Mouse (Mus musculus) ES-CJ7 (cell line): Measurements from ENCODE around the gene Cdk19.
"Not testable (repeated sequence)": the region's sequence is repeated elsewhere in the genome, so short reads cannot be mapped to it uniquely, and the experiment has no call there.

ENCODE experiments used
- DNase-seq: peaks from one replicate; pipeline ENCODE4 v3.0.0; 2011; ENCODE audit warnings: low read depth, low spot score

The Cdk19 gene

DNA sequence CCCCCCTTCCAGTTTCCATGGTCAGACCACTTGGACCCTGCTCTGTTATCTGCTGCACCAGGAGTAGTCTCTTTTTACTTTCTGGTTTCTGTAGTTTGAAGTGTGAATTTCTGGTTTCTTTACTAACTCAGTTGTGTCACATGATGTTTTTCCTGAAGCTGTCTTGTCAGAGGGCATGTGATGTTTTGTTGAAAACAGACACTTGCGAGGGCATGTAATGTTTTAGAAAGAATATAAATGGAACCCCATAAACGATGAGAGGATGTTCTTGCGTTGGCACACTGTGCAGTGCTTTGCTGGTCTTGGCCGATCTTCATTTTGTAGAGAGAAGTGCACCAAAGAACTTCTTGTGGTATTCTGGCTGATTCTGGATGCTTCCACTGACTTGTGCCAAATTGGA lies 46.8 kb downstream of the Cdk19 start:
- DNase-seq: no peak

DNA sequence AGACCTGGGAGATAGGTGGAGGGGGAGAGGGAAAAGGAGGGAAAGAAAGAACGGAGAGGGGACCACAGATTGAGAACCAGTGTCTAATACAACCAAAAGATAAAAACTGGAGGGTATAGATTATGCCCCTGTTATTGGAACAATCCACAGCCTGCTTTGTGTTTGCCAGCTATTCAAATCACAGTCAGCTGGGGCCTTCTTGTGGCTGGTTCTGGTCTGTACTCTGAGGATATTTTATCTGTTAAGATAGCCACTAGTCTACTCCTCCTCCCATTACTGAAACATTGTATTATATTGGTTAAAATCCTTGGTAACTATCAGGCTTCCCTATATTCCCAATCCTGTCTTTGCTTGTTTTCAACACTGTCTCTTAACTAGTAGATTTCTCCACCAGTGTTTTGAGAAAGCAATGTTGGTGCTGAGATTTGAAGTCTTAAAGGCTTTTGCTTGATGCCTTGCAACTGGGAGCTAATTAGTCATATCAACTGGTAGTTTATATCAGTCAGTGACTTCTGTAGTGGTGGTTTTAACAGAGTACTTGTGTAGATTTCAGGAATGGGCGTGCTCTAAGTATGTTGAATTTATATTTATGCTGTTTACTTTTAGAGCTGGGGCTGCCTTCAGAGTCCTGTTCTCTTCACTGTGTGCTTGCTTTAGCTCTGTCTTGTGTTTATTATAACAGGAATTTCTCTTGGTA lies 54.2 kb downstream of the Cdk19 start:
- no peak for DNase-seq

DNA sequence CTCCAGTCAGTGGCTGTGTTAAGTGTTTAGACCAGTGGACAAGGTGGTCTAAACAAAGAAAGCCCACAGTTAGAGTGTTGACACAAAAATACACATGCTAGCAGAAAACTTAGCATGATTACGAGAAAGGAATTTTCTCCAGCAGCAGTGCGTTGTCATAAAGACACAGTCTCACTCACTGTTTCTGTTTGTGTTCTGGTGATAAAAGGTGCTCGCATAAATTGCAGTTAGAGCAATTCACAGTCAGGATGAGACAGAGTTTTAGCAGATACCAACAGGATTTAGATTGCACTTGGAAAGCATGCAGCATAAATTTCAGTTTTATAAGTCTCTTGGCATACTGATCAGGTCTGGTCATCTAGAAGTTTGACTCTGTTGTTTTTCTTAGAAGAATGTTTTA lies 59.5 kb downstream of the Cdk19 start:
- DNase-seq: no peak

DNA sequence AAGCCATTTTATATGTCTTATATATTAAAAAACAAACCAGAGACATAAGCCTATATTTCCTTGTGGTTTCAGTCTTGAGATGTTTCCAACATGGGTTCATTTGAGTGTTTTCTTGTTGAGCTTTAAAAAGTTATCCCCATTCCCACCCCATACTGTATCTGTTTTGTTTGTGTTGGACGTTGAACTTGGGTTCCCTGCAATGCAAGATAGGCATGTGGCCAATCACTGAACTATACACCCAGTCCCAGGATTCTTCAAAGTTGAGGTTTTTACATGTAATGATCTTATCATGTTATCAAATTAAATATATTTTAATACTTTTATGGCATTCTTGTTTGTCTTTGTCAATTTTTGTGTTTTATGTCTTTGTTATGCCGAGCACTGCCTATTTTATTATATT lies 60.0 kb downstream of the Cdk19 start:
- no peak for DNase-seq

DNA sequence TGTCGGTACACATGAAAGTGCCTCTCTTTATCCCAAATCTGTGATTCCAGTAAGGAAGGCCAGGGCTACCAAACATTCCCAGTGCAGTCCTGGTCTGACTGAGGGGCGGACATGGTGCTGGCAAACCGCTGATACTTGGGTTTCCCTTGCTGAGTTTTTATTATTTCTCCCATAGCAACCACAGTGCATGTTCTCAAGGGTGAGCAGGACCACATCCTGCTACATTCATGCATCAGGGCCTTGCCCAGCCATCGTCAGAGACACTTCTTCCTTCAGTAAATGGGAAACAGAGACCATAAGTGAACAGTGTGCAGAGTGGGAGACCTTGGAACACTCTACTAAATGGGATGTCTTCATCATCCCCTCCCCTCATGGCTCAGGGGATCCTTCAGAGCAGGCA lies 60.9 kb downstream of the Cdk19 start:
- DNase-seq: no peak

DNA sequence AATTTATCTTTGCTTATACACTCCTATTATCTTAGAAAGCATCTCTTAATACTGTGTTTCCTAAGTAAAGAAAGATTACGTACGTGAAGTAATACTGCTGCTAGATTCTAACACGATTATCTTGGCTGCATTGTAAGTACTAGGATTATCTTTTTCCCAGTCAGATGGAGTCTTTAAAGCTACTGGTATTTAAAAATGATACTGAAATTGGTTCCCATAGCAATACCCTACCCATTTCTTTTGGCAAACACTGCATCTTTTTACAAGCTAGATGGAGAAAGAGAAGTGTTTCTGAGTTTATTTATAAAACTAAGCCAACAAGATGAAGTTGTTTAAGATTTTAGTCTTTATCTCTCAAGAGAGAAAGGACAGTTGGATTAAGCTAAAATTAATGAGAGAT lies 67.3 kb downstream of the Cdk19 start:
- DNase-seq: no peak

DNA sequence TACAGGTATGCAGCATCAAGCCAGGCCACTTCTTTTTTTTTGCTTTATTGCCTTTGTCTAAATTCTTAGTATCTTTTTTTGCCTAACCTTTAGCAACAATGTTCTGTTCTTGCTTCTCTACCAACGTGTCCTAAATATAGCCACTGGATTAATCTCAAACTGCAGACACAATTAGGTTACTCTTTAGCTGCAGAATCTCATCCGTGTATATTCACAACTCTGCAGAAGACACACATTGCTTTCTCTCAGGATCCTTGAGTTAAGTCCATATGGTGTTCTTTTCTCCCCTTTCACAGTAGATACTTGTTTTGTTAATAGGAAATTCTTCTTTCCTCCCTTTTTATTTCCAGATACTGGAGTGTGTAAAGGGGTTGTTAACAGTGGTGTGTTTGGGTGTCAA lies 70.0 kb downstream of the Cdk19 start:
- DNase-seq: no peak

DNA sequence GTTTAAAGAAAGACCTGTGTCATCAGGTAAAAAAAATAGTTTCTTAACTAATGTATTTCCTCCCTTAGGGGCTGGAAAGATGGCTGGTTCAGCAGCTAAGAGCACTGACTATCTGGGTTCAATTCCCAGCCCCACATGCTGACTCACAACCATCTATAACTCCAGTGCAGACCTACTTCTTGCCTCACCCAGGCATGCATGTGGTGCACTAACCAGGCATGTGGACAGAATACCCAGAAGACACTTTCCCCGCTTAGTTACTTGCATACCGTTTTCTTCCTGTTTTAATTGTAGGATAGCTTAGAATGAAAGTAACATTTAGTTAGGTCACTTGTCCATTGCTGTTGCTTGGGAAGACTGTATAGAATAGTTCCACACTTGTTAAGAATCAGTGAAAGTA lies 72.0 kb downstream of the Cdk19 start:
- no peak for DNase-seq

DNA sequence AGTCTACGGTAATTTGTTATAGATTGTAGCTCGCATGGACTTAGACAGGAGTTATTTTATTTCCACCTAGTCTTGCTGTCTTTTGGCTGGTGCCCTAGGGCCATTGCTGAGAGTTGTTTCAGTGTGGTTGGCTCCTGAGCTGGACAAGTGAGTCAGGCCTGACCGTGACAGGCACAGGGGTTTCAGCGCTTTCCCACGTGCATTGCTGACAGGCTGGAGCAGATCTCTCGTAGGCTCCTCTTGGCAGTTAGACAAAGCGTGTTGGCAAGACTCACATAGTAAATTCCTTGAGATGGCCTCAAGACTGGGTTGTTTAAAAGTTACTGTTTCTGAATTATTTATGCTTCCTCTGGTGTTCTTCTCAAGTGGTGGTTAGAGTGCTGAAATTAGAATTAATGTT lies 77.6 kb downstream of the Cdk19 start:
- no peak for DNase-seq

DNA sequence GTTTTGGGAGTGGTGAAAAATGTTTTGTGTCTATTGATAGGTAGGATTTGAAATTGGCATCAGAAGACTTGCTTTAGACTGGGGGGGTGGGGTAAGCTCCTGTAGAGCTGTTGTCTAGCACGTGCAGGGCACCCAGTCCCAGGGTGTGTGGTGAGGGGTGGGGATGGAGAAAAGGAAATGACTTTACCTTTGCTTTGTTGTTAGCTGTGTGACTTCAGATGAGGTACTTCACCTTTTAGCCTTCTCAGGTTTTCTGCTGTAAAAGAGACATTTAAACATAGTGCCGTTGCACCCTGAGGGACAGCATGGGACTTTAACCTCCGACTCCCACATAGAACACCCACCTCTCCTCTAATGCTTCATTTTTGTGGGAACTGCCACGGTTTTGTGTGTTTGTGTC lies 80.5 kb downstream of the Cdk19 start:
- DNase-seq: no peak

DNA sequence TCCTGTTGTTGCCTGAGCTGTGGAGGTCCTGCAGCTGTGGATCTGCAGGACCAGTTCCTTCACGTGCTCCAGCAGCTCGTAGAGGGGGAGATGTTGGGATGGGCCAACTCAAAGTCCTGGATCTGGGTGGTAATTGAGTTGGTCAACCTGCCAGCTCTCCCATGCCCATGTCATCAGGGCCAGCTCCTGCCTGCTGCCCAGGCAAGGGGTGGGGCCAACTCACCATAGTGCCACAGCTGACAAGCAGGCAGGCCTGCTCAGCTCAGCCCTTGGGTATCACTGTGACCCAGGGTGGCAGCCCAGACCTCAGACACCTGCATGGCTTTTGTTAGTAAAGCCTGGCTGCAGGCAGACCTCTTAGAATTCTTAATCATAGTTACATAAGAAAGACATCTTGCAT lies 81.3 kb downstream of the Cdk19 start:
- no peak for DNase-seq

DNA sequence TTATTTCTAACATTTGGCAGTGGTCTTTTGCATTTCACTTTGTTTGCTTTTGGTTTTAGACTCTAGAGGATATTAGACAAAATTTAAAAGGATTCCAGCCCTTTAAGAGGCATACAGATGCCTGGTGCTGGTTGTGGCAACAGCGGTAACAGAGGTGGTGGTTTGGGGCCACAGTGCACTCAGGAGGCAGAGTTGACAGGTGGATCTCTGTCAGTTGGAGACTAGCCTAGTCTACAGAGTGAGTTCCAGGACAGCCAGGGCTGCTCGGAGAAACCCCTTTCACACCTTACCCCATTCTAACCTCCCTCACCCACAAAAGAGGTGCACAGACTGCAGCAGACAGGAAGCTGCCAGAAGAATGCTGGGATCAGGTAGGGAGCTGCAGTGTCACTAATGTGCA lies 82.4 kb downstream of the Cdk19 start:
- DNase-seq: no peak

DNA sequence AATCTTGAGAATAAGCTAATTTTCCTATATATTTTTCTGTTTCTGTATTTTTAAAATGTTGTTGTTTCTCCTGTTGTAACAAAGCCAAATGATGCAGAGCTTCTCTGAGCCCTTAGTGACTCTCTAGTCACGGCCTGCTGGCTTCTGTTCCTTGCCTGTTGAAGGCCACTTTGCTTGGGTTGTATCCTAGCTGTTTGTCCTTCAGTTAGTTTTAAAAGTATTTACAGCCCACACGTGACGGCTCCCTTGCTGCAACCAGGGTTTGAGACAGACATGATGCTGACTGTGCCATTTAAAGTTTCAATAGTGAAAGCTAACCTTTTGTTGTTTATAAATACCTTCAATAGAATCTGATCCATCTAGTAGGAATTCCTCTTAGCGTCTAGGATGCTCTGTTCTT lies 83.3 kb downstream of the Cdk19 start:
- DNase-seq: no peak

DNA sequence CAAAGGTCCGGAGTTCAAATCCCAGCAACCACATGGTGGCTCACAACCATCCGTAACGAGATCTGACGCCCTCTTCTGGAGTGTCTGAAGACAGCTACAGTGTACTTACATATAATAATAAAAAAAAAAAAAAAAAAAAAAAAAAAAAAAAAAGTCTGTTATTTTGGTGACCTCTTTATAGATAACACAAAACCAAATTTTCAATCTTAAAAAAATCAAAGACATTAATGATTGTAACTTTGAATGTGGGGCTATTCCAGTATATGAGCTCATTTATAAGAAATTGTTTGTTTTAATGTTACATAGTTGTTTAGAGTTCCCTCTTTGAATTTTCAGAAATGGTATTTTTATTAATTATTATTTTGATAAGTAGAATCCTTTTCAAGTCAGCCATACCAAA lies 85.1 kb downstream of the Cdk19 start:
- DNase-seq: not testable (repeated sequence)

DNA sequence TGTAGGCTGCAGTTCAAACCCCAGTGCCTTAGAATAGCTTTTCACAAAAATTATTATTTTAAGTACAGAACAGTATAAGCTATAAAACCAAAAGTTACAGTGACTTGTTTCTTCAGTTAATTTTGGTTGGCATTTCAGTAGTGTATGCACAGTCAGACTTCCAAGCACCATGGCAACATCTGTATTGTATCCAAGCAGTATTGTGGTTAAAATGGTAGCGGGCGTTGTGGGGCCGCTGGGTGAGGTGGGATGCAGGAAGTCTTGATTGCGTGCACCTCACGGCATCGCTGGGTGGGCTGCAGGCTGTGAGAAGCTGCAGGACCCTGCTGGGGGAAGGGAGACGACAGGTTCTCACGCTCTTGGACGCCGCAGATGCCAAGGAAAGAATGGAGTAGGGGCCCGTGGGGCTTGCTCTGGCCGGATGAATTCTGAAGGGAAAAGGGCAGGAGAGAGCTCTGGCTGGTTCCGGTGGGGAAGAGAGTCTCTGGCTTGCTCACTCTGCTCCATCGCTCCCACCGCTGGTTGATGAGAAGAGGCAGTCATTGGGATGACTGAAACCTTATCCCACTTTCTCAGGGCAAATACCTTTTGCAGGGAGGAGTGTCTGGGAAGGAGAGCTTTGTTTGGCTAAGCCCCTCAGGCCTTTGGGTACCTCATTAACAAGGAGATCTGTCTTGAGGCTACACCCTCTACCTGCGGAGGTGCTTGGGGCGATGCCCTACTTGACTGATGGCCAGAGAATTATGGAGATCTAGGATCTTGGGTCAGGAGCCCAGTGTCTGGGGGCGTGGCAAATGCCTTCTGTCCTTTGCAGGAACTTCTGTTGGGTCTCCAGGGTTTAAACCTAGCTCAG lies 86.1 kb downstream of the Cdk19 start:
- DNase-seq: peak; percentile 88

DNA sequence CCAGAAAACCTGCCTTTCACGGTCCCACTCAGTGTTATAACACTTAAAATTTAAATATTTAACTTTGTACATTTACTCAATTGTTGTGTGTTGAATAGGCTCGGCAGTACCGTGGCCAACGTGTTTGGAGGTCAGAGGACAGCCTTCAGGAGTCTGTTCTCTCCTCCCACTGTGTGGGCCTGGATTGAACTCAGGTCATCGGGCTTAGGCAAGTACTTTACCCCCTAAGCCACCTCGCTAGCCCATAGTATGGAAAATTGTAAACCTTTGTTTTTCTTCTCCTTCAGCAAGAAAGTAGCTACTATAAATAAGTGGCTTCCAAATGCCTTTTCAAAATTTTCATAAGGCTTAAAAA lies 86.7 kb downstream of the Cdk19 start:
- DNase-seq: no peak

DNA sequence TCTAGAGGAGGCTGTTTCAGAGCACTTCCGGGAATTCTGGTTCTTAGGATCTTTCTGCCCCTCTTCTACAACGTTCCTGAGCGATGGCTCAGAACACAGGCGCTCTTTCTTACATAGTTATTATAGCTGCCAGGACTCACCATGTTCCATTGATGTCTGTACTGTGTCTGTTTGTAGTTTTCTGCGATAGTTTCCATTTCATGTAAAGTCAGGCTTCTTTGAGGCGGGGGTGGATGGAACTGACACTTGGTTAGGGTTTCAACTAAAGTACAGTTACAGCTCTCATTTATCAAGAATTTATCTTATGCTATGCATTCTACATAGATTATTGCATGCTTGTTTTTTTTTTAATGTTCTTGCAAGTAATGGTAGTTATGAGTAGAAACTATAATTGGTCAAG lies 89.3 kb downstream of the Cdk19 start:
- no peak for DNase-seq

DNA sequence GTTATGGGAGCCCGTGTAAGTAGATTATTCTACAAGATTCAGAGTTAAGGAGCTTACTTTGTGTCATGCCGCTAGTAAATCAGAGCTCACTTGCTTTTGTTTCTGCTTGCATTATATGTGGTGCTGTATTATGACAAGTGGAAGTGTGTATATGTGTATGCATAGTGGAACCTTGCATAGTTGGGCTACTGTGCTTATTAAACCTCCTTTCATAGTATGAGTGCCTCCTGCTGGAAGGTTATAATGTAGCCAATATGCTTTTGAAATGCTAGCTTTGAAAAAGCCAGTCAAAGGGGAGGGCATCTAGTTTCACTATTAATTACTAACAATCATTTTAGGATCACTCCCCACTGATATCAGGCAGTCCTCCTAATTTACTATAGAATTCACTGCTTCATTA lies 89.7 kb downstream of the Cdk19 start:
- DNase-seq: no peak

DNA sequence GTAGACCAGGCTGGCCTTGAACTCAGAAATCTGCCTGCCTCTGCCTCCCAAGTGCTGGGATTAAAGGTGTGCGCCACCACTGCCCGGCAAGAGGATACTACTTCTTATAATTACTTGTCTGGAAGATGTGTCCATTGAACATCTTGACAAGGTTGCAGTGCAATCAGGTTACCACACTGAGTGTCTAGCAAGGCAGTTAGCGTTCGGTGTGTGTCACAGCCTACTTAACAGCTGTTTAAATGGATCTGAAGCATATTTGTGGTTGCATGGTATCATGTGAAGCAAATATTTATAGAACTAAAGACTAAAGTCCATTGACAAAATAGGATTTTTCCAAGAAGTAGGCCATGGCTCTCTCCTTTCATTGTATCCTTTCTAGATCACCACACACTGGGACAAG lies 90.8 kb downstream of the Cdk19 start:
- no peak for DNase-seq

DNA sequence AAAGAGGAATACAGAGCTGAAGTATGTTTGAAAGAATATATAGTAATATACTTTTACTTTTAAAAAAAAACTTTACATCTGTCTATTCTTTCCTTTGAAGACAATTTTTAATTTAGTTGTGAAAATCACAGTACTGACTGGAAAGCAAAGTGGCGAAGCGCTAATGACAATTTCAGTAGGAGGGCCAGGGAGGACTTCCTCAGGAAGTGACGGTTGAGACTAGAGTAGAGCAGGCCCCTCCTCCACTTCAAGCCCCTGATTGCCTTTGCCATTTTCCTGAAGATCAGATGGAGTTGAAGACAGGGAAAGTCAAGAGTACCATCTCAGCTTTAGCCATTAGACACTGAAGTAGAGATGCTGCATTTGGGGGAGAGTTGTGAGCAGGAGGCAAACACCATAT lies 92.6 kb downstream of the Cdk19 start:
- DNase-seq: no peak

DNA sequence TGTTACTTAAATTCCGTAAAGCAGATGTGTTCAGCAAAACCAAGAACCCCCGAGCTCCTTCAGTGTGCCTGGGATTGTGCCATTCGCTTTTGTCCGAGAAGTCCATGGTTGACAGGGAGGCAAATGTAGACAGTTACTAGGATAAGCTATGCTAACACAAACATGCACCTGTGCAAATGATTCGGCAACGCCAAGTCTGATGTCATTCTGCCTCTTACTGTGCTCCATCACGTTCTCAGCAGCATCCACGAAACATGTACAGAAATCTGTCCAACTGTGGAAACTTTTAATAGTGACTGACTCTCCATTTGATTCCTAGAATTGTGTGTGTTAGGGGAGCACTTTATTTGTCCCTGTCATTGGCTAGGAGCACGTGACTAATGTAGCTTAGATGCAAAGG lies 93.0 kb downstream of the Cdk19 start:
- DNase-seq: no peak

DNA sequence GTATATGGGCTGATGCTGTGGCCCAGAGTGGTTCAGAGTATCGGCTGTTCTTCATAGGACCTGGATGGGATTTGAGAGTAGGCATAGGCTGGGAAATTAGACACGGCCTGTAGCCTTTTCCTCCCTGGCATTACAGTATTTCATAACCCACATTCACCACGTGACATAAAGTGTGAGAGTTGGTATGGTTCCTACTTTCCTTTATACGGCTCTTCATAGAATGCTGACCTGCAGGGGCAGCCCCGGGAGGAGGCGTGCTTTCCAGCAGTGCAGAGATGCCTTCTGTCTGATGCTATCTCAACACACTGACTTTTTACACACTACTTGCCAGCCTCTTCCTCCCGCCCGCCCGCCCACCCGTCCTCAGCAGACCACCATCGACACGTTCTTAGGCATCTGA lies 96.0 kb downstream of the Cdk19 start:
- no peak for DNase-seq

DNA sequence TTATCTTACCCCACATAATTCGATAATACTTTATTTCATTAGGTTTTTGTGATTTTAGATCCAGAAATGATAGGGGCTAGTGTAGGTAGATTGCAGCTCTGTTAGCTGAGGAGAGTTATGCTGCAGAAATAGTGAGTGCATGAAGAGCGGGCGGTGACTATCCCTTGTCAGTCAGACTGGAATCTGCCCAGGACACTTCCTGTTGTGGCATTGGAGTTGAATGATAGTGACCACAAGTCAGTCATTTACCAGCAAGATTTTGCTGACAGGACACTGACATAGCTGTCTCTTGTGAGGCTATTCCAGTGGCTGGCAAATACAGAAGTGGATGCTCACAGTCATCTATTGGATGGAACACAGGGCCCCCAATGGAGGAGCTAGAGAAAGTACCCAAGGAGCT lies 97.8 kb downstream of the Cdk19 start:
- DNase-seq: no peak

DNA sequence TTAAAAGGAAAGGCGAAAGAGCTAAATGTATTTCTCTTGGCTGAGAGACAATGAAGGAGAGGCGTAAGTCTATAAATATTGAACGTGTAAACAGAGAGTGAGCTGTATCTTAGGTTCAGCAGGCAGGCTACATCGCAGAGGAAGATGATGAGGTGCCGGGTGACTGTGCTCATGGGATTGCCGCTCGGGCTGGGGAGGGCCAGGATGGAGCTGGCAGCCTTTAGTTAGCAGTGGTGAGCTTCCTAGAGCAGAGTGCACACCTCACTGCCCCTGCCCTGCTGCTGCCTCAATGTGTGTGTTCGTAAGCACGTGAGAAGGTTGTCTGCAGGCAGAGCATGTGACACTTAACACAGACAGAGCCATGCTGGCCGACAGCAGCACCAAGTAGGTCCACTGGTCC lies 101.4 kb downstream of the Cdk19 start:
- no peak for DNase-seq
